Mouse (Mus musculus): Measurements from ENCODE around the gene Dysf.

DNA sequence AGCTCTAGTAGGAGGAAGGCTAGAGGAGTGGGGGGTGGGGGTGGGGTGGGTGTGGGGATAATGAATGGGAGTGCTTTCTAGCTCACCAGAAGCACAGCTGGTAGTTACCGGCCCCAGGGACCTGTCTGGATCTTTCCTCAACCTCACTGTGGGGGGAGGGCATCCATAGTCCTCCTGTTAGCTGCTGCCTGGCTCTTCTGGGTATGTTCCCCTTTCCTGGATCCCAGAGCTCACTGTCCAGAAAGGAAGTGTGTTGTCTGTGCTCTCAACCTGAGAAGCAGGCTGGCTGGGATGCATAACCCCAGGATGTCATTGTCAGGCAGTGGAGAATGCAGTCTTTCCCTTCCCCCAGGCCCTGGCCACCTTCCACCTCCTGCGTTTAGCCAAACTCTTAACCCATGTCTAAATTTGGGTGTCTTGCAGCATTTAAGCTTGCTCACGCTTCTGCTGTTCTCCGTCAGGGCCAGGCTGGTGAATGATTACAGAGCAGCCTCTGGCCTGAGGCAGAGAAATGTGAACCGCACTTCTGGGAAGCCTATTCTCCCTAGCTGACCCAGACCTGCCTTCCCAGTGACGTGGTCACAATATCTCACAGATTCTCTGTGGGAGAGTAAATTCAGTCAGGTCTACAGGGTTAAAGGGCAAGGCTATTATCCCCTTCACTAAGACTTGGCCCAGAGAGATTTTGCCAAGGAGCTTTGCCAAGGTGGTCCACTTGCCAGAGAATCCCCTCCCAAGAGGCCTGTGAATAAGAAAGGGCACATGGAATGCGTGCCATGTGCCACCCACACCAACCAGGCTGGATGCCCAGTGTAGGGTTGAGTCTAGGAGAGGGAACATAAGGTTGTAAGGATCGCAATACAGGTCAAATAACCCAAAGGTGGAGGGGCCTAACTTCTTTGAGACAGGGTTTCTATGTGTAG lies 2.2 kb downstream of the Dysf start:
- no peak for TF ChIP-seq MAFK (IDR thresholded peaks at IDR 0.05; ENCODE audit: insufficient read depth, low read depth, low read length)
- no peak for TF ChIP-seq CHD2 (IDR thresholded peaks at IDR 0.05; ENCODE audit: low read depth, low read length)
